Mouse (Mus musculus) forebrain, embryonic 14.5 days (tissue): ENCODE measurements around the gene Trim42. TPM values are rescaled to one million over a fixed set of nuclear protein-coding genes. Genes with fewer than 3 reads are reported as not detected.

Experiments used
- ATAC-seq: fragments of 200-750 bp; cut with Nextera tagmentation; 2 replicates; pipeline ENCODE4 v1.8.0; 2017; ENCODE audit warnings: mild to moderate bottlenecking, moderate library complexity
- DNase-seq: peaks from one replicate; pipeline ENCODE4 v3.0.0-alpha.2; 2015; ENCODE audit warnings: low spot score
- H3K27ac ChIP-seq: fragments of 300-500 bp; sonication (generic); 2 replicates; pipeline ENCODE4 v1.5.1; 2014; ENCODE audit warnings: low read depth, mild to moderate bottlenecking, control low read depth, low read length, moderate library complexity
- H3K27me3 ChIP-seq: fragments of 300-500 bp; sonication (generic); replicated peaks from 2 replicates; pipeline ENCODE4 v1.6.1; 2014; ENCODE audit warnings: low read length, control low read depth, mixed read lengths; ENCODE audit not compliant: control insufficient read depth, insufficient read depth
- H3K36me3 ChIP-seq: fragments of 300-500 bp; sonication (generic); 2 replicates; pipeline ENCODE4 v1.6.1; 2014; ENCODE audit warnings: low read length, control low read depth; ENCODE audit not compliant: control insufficient read depth, insufficient read depth
- H3K4me1 ChIP-seq: fragments of 300-500 bp; sonication (generic); 2 replicates; pipeline ENCODE4 v1.6.1; 2014; ENCODE audit warnings: antibody characterized with exemption, low read length, control low read depth; ENCODE audit not compliant: control insufficient read depth, insufficient read depth
- H3K4me2 ChIP-seq: fragments of 300-500 bp; sonication (generic); 2 replicates; pipeline ENCODE4 v1.6.1; 2014; ENCODE audit warnings: mild to moderate bottlenecking, control low read depth, low read length
- H3K4me3 ChIP-seq: fragments of 300-500 bp; sonication (generic); 2 replicates; pipeline ENCODE4 v1.5.1; 2014; ENCODE audit warnings: low read depth, low read length, control low read depth
- H3K9ac ChIP-seq: fragments of 300-500 bp; sonication (generic); 2 replicates; pipeline ENCODE4 v1.6.1; 2014; ENCODE audit warnings: mild to moderate bottlenecking, low read length, control low read depth, moderate library complexity
- H3K9me3 ChIP-seq: fragments of 300-500 bp; sonication (generic); replicated peaks from 2 replicates; pipeline ENCODE4 v1.6.1; 2016; ENCODE audit warnings: low read length, control low read depth, mixed read lengths; ENCODE audit not compliant: control insufficient read depth
- WGBS: fragments of 180-500 bp; shearing (Covaris S2); extraction: QIAGEN DNeasy Blood & Tissue Kit; methylation state at CpG from one replicate; pipeline ENCODE4 v1.1.7; 2014; 5-methylcytosine and 5-hydroxymethylcytosine counted together
- polyA plus RNA-seq: library from polyadenylated mRNA; unstranded; fragments of >200 nt; fragmentation: Nextera tagmentation; extraction: Ambion mirVana; gene quantifications from 2 replicates; pipeline ENCODE4 v1.2.1, GENCODE M21; 2014

Trim42 gene
- not detected in 2 replicates for polyA plus RNA-seq

DNA sequence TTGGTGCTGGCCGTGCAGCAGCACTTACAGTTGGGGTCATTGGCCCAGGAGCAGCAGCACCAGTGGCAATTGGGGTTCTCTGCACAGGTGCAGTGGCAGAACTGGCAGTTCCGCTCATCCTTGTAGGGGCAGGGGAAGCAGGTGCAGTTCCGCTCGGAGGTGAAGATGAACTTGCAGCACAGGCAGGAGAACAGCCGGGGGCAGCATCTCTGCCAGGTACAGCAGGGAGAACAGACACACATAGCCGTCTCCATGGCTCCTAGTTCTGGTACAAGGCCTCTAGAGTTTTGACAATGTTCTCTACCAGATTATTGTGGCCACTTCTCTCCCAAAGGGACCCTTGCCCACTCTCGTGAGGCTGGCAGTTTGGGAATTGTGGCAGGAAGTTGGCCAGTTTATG lies at the start of gene Trim42:
TSS of gene Trim42 (minus strand) at position 368 of the 400 bp plus-strand sequence.
- no peak within 1 kb of the TSS for H3K4me3 ChIP-seq
- no peaks in the 10 kb centered on the region for H3K9me3 ChIP-seq
- H3K4me1 ChIP-seq, result no peaks in the 10 kb centered on the region
- no peak within 1 kb of the TSS for H3K27ac ChIP-seq
- H3K36me3 ChIP-seq, result no peaks in the 10 kb centered on the region
- H3K9ac ChIP-seq, result no peak within 1 kb of the TSS
- DNase-seq, result no peak
- H3K4me2 ChIP-seq, result no peak within 1 kb of the TSS
- WGBS, result 86% methylated on average over 7 of the region's 7 CpGs
- H3K27me3 ChIP-seq, result no peaks in the 10 kb centered on the region
- no peak for ATAC-seq

DNA sequence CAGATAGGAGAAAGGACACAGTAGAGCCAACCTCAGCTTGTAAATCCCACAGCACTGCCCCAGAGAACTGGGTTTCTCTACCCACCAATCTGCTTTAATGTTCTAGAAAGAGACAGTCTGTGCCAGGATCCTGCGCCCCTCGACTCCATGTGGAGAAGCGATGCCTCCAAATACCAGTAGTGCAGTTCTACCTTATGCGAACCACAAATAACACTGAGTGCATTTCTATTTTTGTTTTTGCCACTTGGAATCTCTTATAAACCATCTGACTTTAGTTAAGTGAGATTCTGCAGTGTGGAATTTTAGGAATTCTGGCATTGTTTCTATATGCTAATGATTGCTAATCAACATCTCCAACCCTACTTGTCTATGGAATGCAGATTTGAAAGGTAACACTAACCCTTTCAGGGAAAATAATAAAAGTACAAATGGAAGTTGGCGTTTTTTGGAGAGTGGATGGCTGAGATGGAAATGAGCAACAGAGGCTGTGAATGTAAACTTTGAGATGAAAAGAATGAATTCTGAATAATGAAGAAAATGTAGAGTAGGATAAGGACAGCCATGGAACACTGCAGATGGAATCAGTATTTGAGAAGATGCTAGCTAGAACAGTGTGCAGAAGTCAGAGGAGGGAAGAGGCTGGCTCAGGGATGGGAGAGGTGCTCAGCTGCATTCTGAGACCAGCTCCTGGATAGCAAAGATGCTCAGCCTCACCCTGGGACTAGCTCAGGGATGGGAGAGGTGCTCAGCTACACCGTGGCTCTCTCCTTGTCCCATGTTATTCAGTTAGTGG lies 45.3 kb upstream of the Trim42 start:
- no peaks in the 10 kb centered on the region for H3K27me3 ChIP-seq
- no peaks in the 10 kb centered on the region for H3K36me3 ChIP-seq
- H3K27ac ChIP-seq, result no peak overlapping the region
- ATAC-seq, result no peak
- no peaks in the 10 kb centered on the region for H3K9me3 ChIP-seq
- H3K4me2 ChIP-seq, result no peak overlapping the region
- 78% methylated on average over 6 of the region's 6 CpGs for WGBS
- H3K4me3 ChIP-seq, result no peak overlapping the region
- no peak for DNase-seq
- no peak overlapping the region for H3K9ac ChIP-seq
- H3K4me1 ChIP-seq, result no peaks in the 10 kb centered on the region

GRCm38 (mm10) chr9:97408142-97408541 lies 38.4 kb upstream of the Trim42 start:
- no peaks in the 10 kb centered on the region for H3K9me3 ChIP-seq
- WGBS, result 90% methylated on average over 2 of the region's 2 CpGs
- DNase-seq (peak; percentile 8), ATAC-seq (no peak)
- no peaks in the 10 kb centered on the region for H3K36me3 ChIP-seq
- H3K27ac ChIP-seq, result no peak overlapping the region
- no peaks in the 10 kb centered on the region for H3K4me1 ChIP-seq
- H3K4me3 ChIP-seq, result no peak overlapping the region
- no peaks in the 10 kb centered on the region for H3K27me3 ChIP-seq
- no peak overlapping the region for H3K9ac ChIP-seq
- no peak overlapping the region for H3K4me2 ChIP-seq

- H3K27ac ChIP-seq, result no peak overlapping the region
- H3K4me2 ChIP-seq, result no peak overlapping the region
- ATAC-seq, result no peak
- no peaks in the 10 kb centered on the region for H3K9me3 ChIP-seq
- H3K4me1 ChIP-seq, result no peaks in the 10 kb centered on the region
- no peak overlapping the region for H3K4me3 ChIP-seq
- no peaks in the 10 kb centered on the region for H3K36me3 ChIP-seq
- DNase-seq, result peak; percentile 37
- no peak overlapping the region for H3K9ac ChIP-seq
- H3K27me3 ChIP-seq, result no peaks in the 10 kb centered on the region
- WGBS, result 63% methylated on average over 6 of the region's 6 CpGs
Observed at GRCm38 (mm10) chr9:97356441-97356840, 13.3 kb downstream of the Trim42 start.

- Histone ChIP-seq H3K4me3 (no peak overlapping the region), H3K9me3 (no peaks in the 10 kb centered on the region; the same call in 1 of the 2 replicates), H3K27ac (0 out of 2 replicates have a peak overlapping the region, but pooled peaks have one; percentile 9), H3K9ac (no peak overlapping the region), H3K36me3 (no peaks in the 10 kb centered on the region), H3K4me2 (no peak overlapping the region), H3K4me1 (peaks cover 9% of the 10 kb centered on the region), H3K27me3 (no peaks in the 10 kb centered on the region)
- 29% methylated on average over 12 of the region's 12 CpGs for WGBS
- ATAC-seq (peak; percentile 91), DNase-seq (peak; percentile 91)
Observed at GRCm38 (mm10) chr9:97344767-97345297, 24.9 kb downstream of the Trim42 start.

- WGBS, result 69% methylated on average over 5 of the region's 5 CpGs
- Histone ChIP-seq H3K27me3 (no peaks in the 10 kb centered on the region), H3K9me3 (no peaks in the 10 kb centered on the region; the same call in 1 of the 2 replicates), H3K36me3 (no peaks in the 10 kb centered on the region), H3K4me3 (no peak overlapping the region), H3K9ac (no peak overlapping the region), H3K4me2 (no peak overlapping the region), H3K4me1 (peaks cover 9% of the 10 kb centered on the region), H3K27ac (no peak overlapping the region)
- no peak for ATAC-seq
- peak; percentile 10 for DNase-seq
Observed at GRCm38 (mm10) chr9:97341772-97342171, 28.0 kb downstream of the Trim42 start.

DNA sequence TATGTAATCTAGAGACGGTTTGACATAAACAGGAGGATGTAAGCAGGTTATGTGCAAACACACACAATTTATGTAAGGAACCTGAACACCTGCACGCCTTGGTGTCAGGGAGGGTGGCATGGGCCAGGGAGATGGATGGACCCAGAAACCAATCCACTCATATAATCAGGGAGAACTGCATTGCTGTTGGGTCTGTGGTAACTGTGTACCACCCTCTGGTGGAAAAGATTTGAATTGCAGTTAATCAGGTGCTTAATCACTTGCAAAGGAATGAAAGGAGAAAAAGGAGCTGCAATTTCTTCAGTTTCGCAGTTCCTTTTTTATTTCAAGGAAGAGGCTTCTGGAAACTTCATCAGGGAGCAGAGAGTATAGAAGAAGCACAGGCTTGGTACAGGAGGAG lies 46.9 kb downstream of the Trim42 start:
- H3K36me3 ChIP-seq, result no peaks in the 10 kb centered on the region
- 74% methylated on average over 3 of the region's 3 CpGs for WGBS
- H3K9ac ChIP-seq, result no peak overlapping the region
- ATAC-seq, result peak; percentile 54; the same call in 1 of the 2 replicates
- no peak overlapping the region for H3K4me3 ChIP-seq
- no peaks in the 10 kb centered on the region for H3K4me1 ChIP-seq
- peak; percentile 73 for DNase-seq
- H3K9me3 ChIP-seq, result no peaks in the 10 kb centered on the region
- no peak overlapping the region for H3K27ac ChIP-seq
- H3K27me3 ChIP-seq, result no peaks in the 10 kb centered on the region
- no peak overlapping the region for H3K4me2 ChIP-seq

DNA sequence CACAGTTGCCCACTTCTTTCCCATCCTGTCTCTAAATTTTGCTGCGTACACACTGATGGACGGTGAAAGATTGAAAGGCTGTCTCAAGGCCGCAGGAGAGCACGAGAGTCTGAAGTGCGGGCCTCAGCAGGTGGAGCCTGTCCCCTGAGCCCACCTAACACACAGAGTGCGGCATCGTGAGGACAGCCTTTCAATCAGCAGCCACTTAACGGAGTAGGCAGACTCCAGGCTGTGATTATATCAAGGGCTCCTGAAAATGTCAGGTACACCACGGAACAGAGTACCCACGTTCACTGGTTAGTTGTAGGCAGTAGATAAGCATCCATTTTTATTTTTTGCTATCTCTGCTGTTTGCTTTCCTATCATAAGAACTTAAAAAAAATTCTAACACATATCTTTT lies 47.6 kb downstream of the Trim42 start:
- ATAC-seq, result no peak
- H3K9ac ChIP-seq, result no peak overlapping the region
- no peak overlapping the region for H3K27ac ChIP-seq
- DNase-seq, result no peak
- H3K27me3 ChIP-seq, result no peaks in the 10 kb centered on the region
- no peaks in the 10 kb centered on the region for H3K36me3 ChIP-seq
- H3K4me3 ChIP-seq, result no peak overlapping the region
- 84% methylated on average over 10 of the region's 10 CpGs for WGBS
- no peaks in the 10 kb centered on the region for H3K4me1 ChIP-seq
- H3K9me3 ChIP-seq, result no peaks in the 10 kb centered on the region
- H3K4me2 ChIP-seq, result no peak overlapping the region

- no peak overlapping the region for H3K4me2 ChIP-seq
- no peaks in the 10 kb centered on the region for H3K36me3 ChIP-seq
- H3K27me3 ChIP-seq, result no peaks in the 10 kb centered on the region
- no peaks in the 10 kb centered on the region for H3K9me3 ChIP-seq
- WGBS, result 74% methylated on average over 10 of the region's 10 CpGs
- ATAC-seq (no peak), DNase-seq (no peak)
- no peak overlapping the region for H3K4me3 ChIP-seq
- no peaks in the 10 kb centered on the region for H3K4me1 ChIP-seq
- no peak overlapping the region for H3K9ac ChIP-seq
- H3K27ac ChIP-seq, result no peak overlapping the region
Observed at GRCm38 (mm10) chr9:97315421-97316055, 54.2 kb downstream of the Trim42 start.
